Mouse (Mus musculus) stomach, postnatal 0 days (tissue): Measurements from ENCODE around the gene Abr. TPM values are rescaled to one million over a fixed set of nuclear protein-coding genes. Genes with fewer than 3 reads are reported as not detected.

Source experiments
- ATAC-seq: fragments of 200-750 bp; cut with Nextera tagmentation; 2 replicates; pipeline ENCODE4 v1.8.0; 2017; ENCODE audit not compliant: low FRiP score, low TSS enrichment
- DNase-seq: peaks from one replicate; pipeline ENCODE4 v3.0.0-alpha.2; 2016; ENCODE audit warnings: low spot score
- H3K27ac ChIP-seq: fragments of 300-500 bp; sonication (generic); replicated peaks from 2 replicates; pipeline ENCODE4 v1.5.1; 2014; ENCODE audit warnings: mild to moderate bottlenecking, control low read depth
- H3K27me3 ChIP-seq: fragments of 300-500 bp; sonication (generic); 2 replicates; pipeline ENCODE4 v1.6.1; 2014; ENCODE audit warnings: low read length; ENCODE audit not compliant: control insufficient read depth, insufficient read depth
- H3K36me3 ChIP-seq: fragments of 300-500 bp; sonication (generic); 2 replicates; pipeline ENCODE4 v1.6.1; 2014; ENCODE audit warnings: low read length, mixed read lengths; ENCODE audit not compliant: control insufficient read depth, insufficient read depth
- H3K4me1 ChIP-seq: fragments of 300-500 bp; sonication (generic); replicated peaks from 2 replicates; pipeline ENCODE4 v1.6.1; 2014; ENCODE audit warnings: antibody characterized with exemption; ENCODE audit not compliant: control insufficient read depth, insufficient read depth
- H3K4me2 ChIP-seq: fragments of 300-500 bp; sonication (generic); replicated peaks from 2 replicates; pipeline ENCODE4 v1.6.1; 2014; ENCODE audit warnings: low read depth, mild to moderate bottlenecking, control low read depth, moderate library complexity
- H3K4me3 ChIP-seq: fragments of 300-500 bp; sonication (generic); 2 replicates; pipeline ENCODE4 v1.5.1; 2014; ENCODE audit warnings: low read depth, low read length, control low read depth
- H3K9ac ChIP-seq: fragments of 300-500 bp; sonication (generic); 2 replicates; pipeline ENCODE4 v1.6.1; 2014; ENCODE audit warnings: mild to moderate bottlenecking, low read length, control low read depth, mixed read lengths
- H3K9me3 ChIP-seq: fragments of 300-500 bp; sonication (generic); 2 replicates; pipeline ENCODE4 v1.6.1; 2016; ENCODE audit warnings: low read length; ENCODE audit not compliant: control insufficient read depth
- CTCF ChIP-seq: IDR thresholded peaks from 2 replicates; pipeline ENCODE4 v1.5.1; 2016; ENCODE audit warnings: antibody characterized with exemption, low read depth, mild to moderate bottlenecking, moderate library complexity
- EP300 ChIP-seq: optimal IDR thresholded peaks from 2 replicates; pipeline ENCODE3; 2016; ENCODE audit warnings: antibody characterized with exemption
- WGBS: fragments of 180-500 bp; shearing (Covaris S2); extraction: QIAGEN DNeasy Blood & Tissue Kit; methylation state at CpG from one replicate; pipeline ENCODE4 v1.1.7; 2014; 5-methylcytosine and 5-hydroxymethylcytosine counted together
- polyA plus RNA-seq: library from polyadenylated mRNA; unstranded; fragments of >200 nt; fragmentation: Nextera tagmentation; extraction: Ambion mirVana; gene quantifications from 2 replicates; pipeline ENCODE4 v1.2.1, GENCODE M21; 2015

Gene Abr
- polyA plus RNA-seq, 1 experiment from 2014 or later, result 19.3 TPM

DNA sequence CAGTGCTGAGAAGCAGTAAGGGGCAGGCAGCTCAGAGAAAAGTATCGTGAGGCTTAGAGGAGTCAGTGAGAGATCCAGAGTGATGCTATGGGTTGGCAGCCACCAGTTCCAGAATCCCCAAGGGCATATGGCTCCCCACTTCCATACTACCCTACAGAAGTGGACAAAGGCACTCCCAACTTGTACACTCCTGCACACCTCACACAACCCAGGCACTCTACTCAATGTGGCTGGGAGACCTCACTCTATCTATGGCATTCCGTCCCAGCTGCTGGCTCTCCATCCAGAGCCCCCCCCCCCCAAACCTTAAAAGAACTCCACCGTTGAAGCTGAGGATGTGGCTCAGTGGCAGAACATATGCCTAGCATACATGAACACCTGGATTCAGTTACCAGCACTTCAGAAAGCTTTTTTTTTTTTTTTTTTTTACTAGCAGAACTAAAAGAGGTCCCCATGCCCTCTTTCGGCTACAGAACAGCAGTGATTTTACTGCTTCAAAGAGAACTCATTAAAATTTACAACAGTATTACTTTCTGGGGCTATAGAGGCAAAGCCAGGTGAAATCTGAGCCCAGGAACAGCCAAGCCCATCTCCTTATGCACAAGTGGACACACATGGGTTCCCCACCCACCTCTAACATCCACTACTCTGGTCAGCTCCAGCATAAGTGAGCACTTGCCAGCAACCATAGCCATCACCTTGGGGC is 96.3 kb downstream of the Abr start:
- TF ChIP-seq EP300 (no peak), CTCF (no peak)
- DNase-seq (no peak), ATAC-seq (no peak)
- no peak overlapping the region for H3K27ac ChIP-seq
- no peaks in the 10 kb centered on the region for H3K36me3 ChIP-seq
- 88% methylated on average over 3 of the region's 4 CpGs for WGBS
- H3K4me1 ChIP-seq, result no peaks in the 10 kb centered on the region
- no peak overlapping the region for H3K4me2 ChIP-seq
- H3K27me3 ChIP-seq, result no peaks in the 10 kb centered on the region
- H3K4me3 ChIP-seq, result no peak overlapping the region
- no peak overlapping the region for H3K9ac ChIP-seq
- H3K9me3 ChIP-seq, result no peaks in the 10 kb centered on the region

DNA sequence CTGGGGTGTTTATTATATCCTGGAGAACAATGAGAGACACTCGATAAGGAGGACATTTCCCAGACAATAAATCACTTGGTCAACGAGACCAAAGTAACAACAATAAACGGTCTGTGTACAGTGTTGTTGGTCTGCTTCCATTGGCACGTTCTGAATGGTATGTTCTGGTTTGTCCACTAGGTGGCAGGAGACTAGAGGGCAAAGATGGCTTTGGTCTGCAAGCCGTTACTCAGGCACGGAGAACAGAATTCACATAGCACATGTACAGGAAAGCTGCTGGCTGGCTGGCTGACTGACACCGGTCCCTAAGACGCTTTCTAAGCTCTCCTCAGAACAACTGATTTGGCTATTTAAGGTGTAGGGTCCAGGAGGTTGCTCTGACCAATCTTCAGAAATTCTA is 97.2 kb downstream of the Abr start:
- H3K4me1 ChIP-seq, result no peaks in the 10 kb centered on the region
- H3K9ac ChIP-seq, result no peak overlapping the region
- no peaks in the 10 kb centered on the region for H3K36me3 ChIP-seq
- ATAC-seq, result peak; percentile 25; the same call in 1 of the 2 replicates
- no peak overlapping the region for H3K4me3 ChIP-seq
- no peaks in the 10 kb centered on the region for H3K9me3 ChIP-seq
- peak; percentile 56 for DNase-seq
- H3K4me2 ChIP-seq, result no peak overlapping the region
- H3K27ac ChIP-seq, result no peak overlapping the region
- TF ChIP-seq EP300 (no peak), CTCF (peak; percentile 98)
- WGBS, result 11% methylated on average over 8 of the region's 8 CpGs
- H3K27me3 ChIP-seq, result no peaks in the 10 kb centered on the region

DNA sequence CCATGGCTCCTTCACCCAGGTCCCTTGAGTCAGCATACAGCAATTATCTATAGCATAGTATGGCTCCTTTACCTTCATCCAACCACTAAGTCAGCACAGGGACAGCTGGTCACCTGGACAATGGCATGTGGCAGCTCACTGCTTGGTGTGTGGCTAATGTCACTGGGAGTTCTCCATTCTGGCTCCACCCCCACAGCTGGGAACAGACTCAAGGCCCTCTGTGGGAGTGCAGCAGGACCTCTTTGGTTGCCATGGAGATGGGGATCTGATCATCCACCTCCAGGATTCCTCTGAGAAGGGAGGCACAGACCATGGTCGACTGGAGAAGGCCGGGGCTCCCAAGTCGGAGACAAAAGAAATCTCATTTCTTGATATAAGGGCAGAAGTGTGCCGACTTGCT is 98.8 kb downstream of the Abr start:
- TF ChIP-seq CTCF, result no peak
- DNase-seq, result no peak
- ATAC-seq, result 0 out of 2 replicates have a peak, but pooled peaks have one; percentile 33

DNA sequence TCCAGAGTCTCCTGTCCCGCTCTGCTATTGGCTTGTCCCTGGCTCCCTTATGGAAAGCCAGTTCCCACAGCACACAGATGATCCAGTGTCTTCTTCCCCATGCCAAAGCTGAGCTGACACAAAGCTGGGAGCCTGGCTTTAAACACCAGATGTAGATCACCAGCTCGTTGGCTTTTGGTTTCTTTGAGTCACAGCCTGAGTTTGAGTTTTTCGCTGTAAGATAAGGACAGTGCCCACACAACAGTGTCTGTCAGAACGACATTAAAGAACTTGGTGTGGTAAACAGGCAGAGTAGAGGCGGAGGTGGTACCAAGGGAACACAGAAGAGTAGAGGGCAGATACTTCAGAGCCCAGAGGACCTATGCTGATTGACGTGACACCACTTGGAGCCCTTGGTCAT is 101.2 kb downstream of the Abr start:
- DNase-seq (no peak), ATAC-seq (no peak)
- TF ChIP-seq CTCF, result no peak
- TF ChIP-seq EP300, result no peak
- WGBS, result 86% methylated on average over 6 of the region's 6 CpGs
- Histone ChIP-seq H3K27ac (no peak overlapping the region), H3K9ac (no peak overlapping the region), H3K4me3 (no peak overlapping the region), H3K4me1 (no peaks in the 10 kb centered on the region), H3K9me3 (no peaks in the 10 kb centered on the region), H3K27me3 (no peaks in the 10 kb centered on the region), H3K4me2 (no peak overlapping the region), H3K36me3 (no peaks in the 10 kb centered on the region)

More for the DNA sequence above, 98.8 kb downstream of the Abr start:
- no peaks in the 10 kb centered on the region for H3K9me3 ChIP-seq
- no peak overlapping the region for H3K27ac ChIP-seq
- H3K9ac ChIP-seq, result no peak overlapping the region
- no peaks in the 10 kb centered on the region for H3K4me1 ChIP-seq
- H3K4me2 ChIP-seq, result no peak overlapping the region
- H3K4me3 ChIP-seq, result no peak overlapping the region
- H3K36me3 ChIP-seq, result no peaks in the 10 kb centered on the region
- WGBS, result 53% methylated on average over 4 of the region's 4 CpGs
- H3K27me3 ChIP-seq, result no peaks in the 10 kb centered on the region

DNA sequence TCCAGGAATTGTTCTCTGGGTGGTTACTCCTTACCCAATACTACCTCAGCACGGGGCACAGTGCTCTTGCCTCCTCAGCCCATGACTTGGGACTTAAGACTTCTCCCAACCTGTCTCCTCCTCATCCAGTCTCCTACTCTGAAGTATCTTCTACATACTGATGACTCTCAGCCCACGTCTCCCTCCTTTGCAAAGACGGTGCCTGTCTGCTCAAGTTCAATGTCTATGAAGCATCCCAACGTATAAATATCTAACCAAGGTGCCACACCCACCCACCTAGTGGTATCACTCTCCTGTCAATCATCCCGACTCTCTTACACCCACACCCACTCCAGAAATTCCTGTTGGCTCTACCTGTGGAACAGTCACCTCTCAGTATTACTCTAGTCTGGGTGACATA is 103.5 kb downstream of the Abr start:
- TF ChIP-seq EP300 (no peak), CTCF (no peak)
- DNase-seq (no peak), ATAC-seq (no peak)
- no peak overlapping the region for H3K4me3 ChIP-seq
- no peak overlapping the region for H3K9ac ChIP-seq
- H3K27me3 ChIP-seq, result no peaks in the 10 kb centered on the region
- H3K36me3 ChIP-seq, result no peaks in the 10 kb centered on the region
- no peaks in the 10 kb centered on the region for H3K9me3 ChIP-seq
- H3K4me1 ChIP-seq, result peaks cover 2% of the 10 kb centered on the region; the same call in 1 of the 2 replicates
- no peak overlapping the region for H3K4me2 ChIP-seq
- 66% methylated on average over 5 of the region's 5 CpGs for WGBS
- H3K27ac ChIP-seq, result no peak overlapping the region

DNA sequence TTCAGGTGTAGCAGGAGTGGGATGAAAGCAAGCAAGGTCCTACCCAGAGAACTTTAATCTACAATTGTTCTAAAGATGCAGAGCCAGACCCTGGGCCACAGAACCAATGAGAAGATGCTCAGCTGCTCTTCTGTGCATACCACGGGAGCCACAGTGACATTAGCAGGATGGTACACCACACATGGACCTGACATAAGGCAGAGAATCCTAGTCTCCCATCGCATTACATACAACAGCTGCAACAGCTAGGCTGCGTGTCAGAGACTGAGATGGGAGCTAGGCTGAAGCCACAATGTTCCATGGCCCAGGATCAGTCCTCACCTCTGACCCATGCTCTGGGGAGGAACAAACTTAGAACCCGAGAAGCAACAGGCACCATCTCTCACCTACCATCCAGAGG is 104.0 kb downstream of the Abr start:
- H3K4me1 ChIP-seq, result peaks cover 2% of the 10 kb centered on the region; the same call in 1 of the 2 replicates
- WGBS, result 92% methylated on average over 4 of the region's 4 CpGs

More for the DNA sequence above, 104.0 kb downstream of the Abr start:
- no peaks in the 10 kb centered on the region for H3K27me3 ChIP-seq
- no peak for DNase-seq
- no peak for ATAC-seq
- H3K27ac ChIP-seq, result no peak overlapping the region
- no peak overlapping the region for H3K4me3 ChIP-seq
- no peak overlapping the region for H3K4me2 ChIP-seq
- H3K36me3 ChIP-seq, result no peaks in the 10 kb centered on the region
- no peak overlapping the region for H3K9ac ChIP-seq
- TF ChIP-seq EP300, result no peak
- no peak for TF ChIP-seq CTCF
- no peaks in the 10 kb centered on the region for H3K9me3 ChIP-seq
